Mouse (Mus musculus) neural tube, embryonic 10.5 days (tissue): ENCODE data around the gene Irf2bp2.

ENCODE experiments used
- DNase-seq: peaks from one replicate; pipeline ENCODE4 v3.0.0-alpha.2; 2017; ENCODE audit warnings: low spot score; ENCODE audit errors: extremely low spot score

Irf2bp2 gene

DNA sequence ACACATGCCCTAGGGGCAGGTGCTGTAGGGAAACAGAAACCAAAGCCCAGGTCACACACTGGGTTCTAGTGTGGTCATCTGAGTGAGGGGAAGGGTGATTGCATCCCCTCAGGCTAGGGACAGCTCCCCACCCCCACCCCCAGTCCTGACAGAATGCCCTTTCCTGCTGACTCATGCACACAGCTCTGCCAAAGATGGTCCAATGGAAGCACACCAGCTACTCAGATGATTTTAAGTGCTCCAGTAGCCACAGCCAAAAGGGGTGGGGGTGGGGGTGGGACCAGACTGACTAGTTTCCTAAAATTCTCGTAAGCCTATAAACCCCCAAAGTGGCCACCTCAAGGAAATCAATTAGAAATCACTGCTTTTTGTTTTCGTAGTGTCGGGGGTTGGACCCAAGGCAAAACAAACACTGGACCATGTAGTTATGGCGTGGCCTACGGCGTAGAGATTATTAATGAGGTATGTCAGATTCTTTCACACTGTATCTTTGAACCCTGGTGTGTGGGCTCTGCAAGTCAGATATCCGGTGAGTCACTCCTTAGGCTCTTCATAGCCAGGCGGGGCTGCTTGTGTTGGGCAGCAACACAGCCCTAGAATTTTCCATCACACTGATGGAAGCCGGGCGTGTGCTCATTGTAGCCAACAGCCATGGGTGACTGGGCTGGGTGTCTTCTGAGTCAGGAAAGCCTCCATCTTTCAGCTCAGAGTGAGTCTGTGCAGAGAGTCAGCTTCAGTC lies 54.3 kb downstream of the Irf2bp2 start:
- no peak for DNase-seq

DNA sequence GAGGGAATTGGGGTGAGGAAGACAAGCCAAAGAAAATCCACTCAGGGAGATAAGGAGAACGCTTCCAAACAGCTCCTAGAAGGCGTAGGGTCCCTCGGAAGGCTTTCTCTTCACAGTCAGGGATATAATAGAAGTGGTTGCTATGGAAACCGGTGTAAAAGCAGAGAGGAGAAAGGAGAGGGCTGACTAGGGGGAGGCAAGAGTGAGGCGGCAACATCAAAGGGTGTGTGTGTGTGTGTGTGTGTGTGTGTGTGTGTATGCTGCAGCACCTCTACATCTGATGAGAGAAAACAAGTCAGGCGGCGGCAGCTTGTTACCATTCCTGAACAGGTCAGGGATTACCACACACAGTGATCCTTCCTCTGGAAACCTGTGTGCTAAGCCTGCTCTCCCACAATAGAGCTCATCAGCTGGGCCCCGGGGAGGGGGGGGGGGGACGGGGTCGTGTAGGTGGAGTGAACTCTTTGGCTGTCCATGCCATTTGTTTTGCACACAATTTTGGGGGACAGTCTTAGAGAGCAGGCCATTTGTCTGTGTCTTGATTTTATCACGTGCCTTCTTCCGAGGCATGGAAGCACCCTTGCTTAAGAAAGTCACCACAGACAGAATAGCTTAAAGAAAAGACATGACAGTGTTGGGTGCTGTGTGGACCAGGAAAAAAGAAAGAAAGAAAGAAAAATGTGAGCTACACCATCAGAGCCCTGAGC lies 55.0 kb downstream of the Irf2bp2 start:
- DNase-seq: peak; percentile 72
